Mouse (Mus musculus) embryonic facial prominence, embryonic 12.5 days (tissue): ENCODE measurements around the gene Irf8. TPM values are rescaled to one million over a fixed set of nuclear protein-coding genes. Genes with fewer than 3 reads are reported as not detected.
A peak's percentile ranks its signal among the peaks of the same experiment; 100 is the strongest.

Source experiments
- ATAC-seq: fragments of 200-750 bp; cut with Nextera tagmentation; 2 replicates; pipeline ENCODE4 v1.8.0; 2017; ENCODE audit not compliant: insufficient number of reproducible peaks, insufficient read depth, low FRiP score, low TSS enrichment
- H3K27ac ChIP-seq: fragments of 300-500 bp; sonication (generic); 2 replicates; pipeline ENCODE4 v1.5.1; 2016; ENCODE audit warnings: mild to moderate bottlenecking
- H3K27me3 ChIP-seq: fragments of 300-500 bp; sonication (generic); 2 replicates; pipeline ENCODE4 v1.6.1; 2016; ENCODE audit warnings: mild to moderate bottlenecking, moderate library complexity
- H3K36me3 ChIP-seq: fragments of 300-500 bp; sonication (generic); 2 replicates; pipeline ENCODE4 v1.6.1; 2016; ENCODE audit warnings: mild to moderate bottlenecking
- H3K4me1 ChIP-seq: fragments of 300-500 bp; sonication (generic); 2 replicates; pipeline ENCODE4 v1.6.1; 2016
- H3K4me2 ChIP-seq: fragments of 300-500 bp; sonication (generic); replicated peaks from 2 replicates; pipeline ENCODE4 v1.6.1; 2016; ENCODE audit warnings: mild to moderate bottlenecking, moderate library complexity
- H3K4me3 ChIP-seq: fragments of 300-500 bp; sonication (generic); 2 replicates; pipeline ENCODE4 v1.5.1; 2016; ENCODE audit warnings: mild to moderate bottlenecking
- H3K9ac ChIP-seq: fragments of 300-500 bp; sonication (generic); 2 replicates; pipeline ENCODE4 v1.6.1; 2016; ENCODE audit warnings: mild to moderate bottlenecking, moderate library complexity
- H3K9me3 ChIP-seq: fragments of 300-500 bp; sonication (generic); 2 replicates; pipeline ENCODE4 v1.6.1; 2016; ENCODE audit warnings: mild to moderate bottlenecking, moderate library complexity
- WGBS: fragments of 180-500 bp; shearing (Covaris S2); methylation state at CpG from one replicate; pipeline ENCODE4 v1.1.7; 2016; 5-methylcytosine and 5-hydroxymethylcytosine counted together
- polyA plus RNA-seq: library from polyadenylated mRNA; unstranded; fragments of >200 nt; fragmentation: Nextera tagmentation; extraction: Ambion mirVana; gene quantifications from 2 replicates; pipeline ENCODE4 v1.2.1, GENCODE M21; 2016

The Irf8 gene
- 4.4 and 4.7 TPM in 2 replicates for polyA plus RNA-seq

GRCm38 (mm10) chr8:120735770-120736481 lies at the start of gene Irf8:
Gene Irf8 (plus strand): TSS chr8:120736358.
- H3K27me3 ChIP-seq = peaks cover 60% of the 10 kb centered on the region
- peak within 1 kb of the TSS; percentile 94 for H3K4me2 ChIP-seq
- H3K27ac ChIP-seq = no peak within 1 kb of the TSS
- peak within 1 kb of the TSS; percentile 44 for H3K4me3 ChIP-seq
- H3K9ac ChIP-seq = peak within 1 kb of the TSS; percentile 40
- under 1% methylated on average over 58 of the region's 62 CpGs for WGBS
- no peaks in the 10 kb centered on the region for H3K9me3 ChIP-seq
- H3K4me1 ChIP-seq = 0 out of 2 replicates have a peak, but pooled peaks cover 8% of the 10 kb centered on the region
- peak; percentile 72; the same call in 1 of the 2 replicates for ATAC-seq
- no peaks in the 10 kb centered on the region for H3K36me3 ChIP-seq

- 78% methylated on average over 5 of the region's 5 CpGs for WGBS
Observed at GRCm38 (mm10) chr8:120686576-120686975, 49.6 kb upstream of the Irf8 start.

GRCm38 (mm10) chr8:120687786-120688185 lies 48.4 kb upstream of the Irf8 start:
- Histone ChIP-seq H3K4me3 (no peak overlapping the region), H3K27ac (no peak overlapping the region), H3K9ac (no peak overlapping the region), H3K36me3 (no peaks in the 10 kb centered on the region), H3K27me3 (no peaks in the 10 kb centered on the region), H3K9me3 (no peaks in the 10 kb centered on the region), H3K4me2 (no peak overlapping the region), H3K4me1 (peaks cover 21% of the 10 kb centered on the region; the same call in 1 of the 2 replicates)
- 80% methylated on average over 8 of the region's 8 CpGs for WGBS
- ATAC-seq = no peak

More at GRCm38 (mm10) chr8:120686576-120686975, 49.6 kb upstream of the Irf8 start:
- H3K36me3 ChIP-seq = no peaks in the 10 kb centered on the region
- H3K27ac ChIP-seq = no peak overlapping the region
- no peaks in the 10 kb centered on the region for H3K9me3 ChIP-seq
- H3K4me3 ChIP-seq = no peak overlapping the region
- no peak overlapping the region for H3K9ac ChIP-seq
- peaks cover 21% of the 10 kb centered on the region; the same call in 1 of the 2 replicates for H3K4me1 ChIP-seq
- no peak overlapping the region for H3K4me2 ChIP-seq
- no peak for ATAC-seq
- H3K27me3 ChIP-seq = no peaks in the 10 kb centered on the region

- no peaks in the 10 kb centered on the region for H3K27me3 ChIP-seq
- WGBS = 87% methylated on average over 7 of the region's 7 CpGs
Observed at GRCm38 (mm10) chr8:120688511-120688910, 47.6 kb upstream of the Irf8 start.

GRCm38 (mm10) chr8:120692934-120693333 lies 43.2 kb upstream of the Irf8 start:
- Histone ChIP-seq H3K4me3 (no peak overlapping the region), H3K27me3 (no peaks in the 10 kb centered on the region), H3K4me2 (no peak overlapping the region), H3K9me3 (no peaks in the 10 kb centered on the region), H3K36me3 (no peaks in the 10 kb centered on the region), H3K4me1 (0 out of 2 replicates have a peak, but pooled peaks cover 5% of the 10 kb centered on the region), H3K27ac (no peak overlapping the region), H3K9ac (no peak overlapping the region)
- 47% methylated on average over 4 of the region's 4 CpGs for WGBS
- ATAC-seq = no peak

More at GRCm38 (mm10) chr8:120688511-120688910, 47.6 kb upstream of the Irf8 start:
- H3K9me3 ChIP-seq = no peaks in the 10 kb centered on the region
- H3K4me1 ChIP-seq = peaks cover 21% of the 10 kb centered on the region; the same call in 1 of the 2 replicates
- no peak overlapping the region for H3K9ac ChIP-seq
- no peak overlapping the region for H3K4me2 ChIP-seq
- H3K27ac ChIP-seq = no peak overlapping the region
- ATAC-seq = no peak
- no peaks in the 10 kb centered on the region for H3K36me3 ChIP-seq
- H3K4me3 ChIP-seq = no peak overlapping the region

- Histone ChIP-seq H3K27ac (no peak overlapping the region), H3K4me1 (0 out of 2 replicates have a peak, but pooled peaks cover 5% of the 10 kb centered on the region), H3K27me3 (no peaks in the 10 kb centered on the region), H3K9me3 (no peaks in the 10 kb centered on the region), H3K4me2 (no peak overlapping the region), H3K4me3 (no peak overlapping the region), H3K36me3 (no peaks in the 10 kb centered on the region), H3K9ac (no peak overlapping the region; the same call in 1 of the 2 replicates)
- 53% methylated on average over 22 of the region's 22 CpGs for WGBS
- no peak for ATAC-seq
Observed at GRCm38 (mm10) chr8:120693861-120694493, 42.2 kb upstream of the Irf8 start.

- Histone ChIP-seq H3K9ac (no peak overlapping the region), H3K4me2 (no peak overlapping the region), H3K4me3 (no peak overlapping the region), H3K27ac (no peak overlapping the region), H3K9me3 (no peaks in the 10 kb centered on the region), H3K4me1 (0 out of 2 replicates have a peak, but pooled peaks cover 5% of the 10 kb centered on the region), H3K27me3 (no peaks in the 10 kb centered on the region), H3K36me3 (no peaks in the 10 kb centered on the region)
- ATAC-seq = no peak
- 58% methylated on average over 13 of the region's 13 CpGs for WGBS
Observed at GRCm38 (mm10) chr8:120696401-120697153, 39.6 kb upstream of the Irf8 start.

- Histone ChIP-seq H3K4me1 (0 out of 2 replicates have a peak, but pooled peaks cover 5% of the 10 kb centered on the region), H3K27ac (no peak overlapping the region), H3K4me3 (no peak overlapping the region), H3K9ac (no peak overlapping the region), H3K4me2 (no peak overlapping the region), H3K36me3 (no peaks in the 10 kb centered on the region), H3K9me3 (no peaks in the 10 kb centered on the region), H3K27me3 (no peaks in the 10 kb centered on the region)
- 82% methylated on average over 17 of the region's 17 CpGs for WGBS
- no peak for ATAC-seq
Observed at GRCm38 (mm10) chr8:120697154-120697978, 38.8 kb upstream of the Irf8 start.

GRCm38 (mm10) chr8:120697979-120698272 lies 38.2 kb upstream of the Irf8 start:
- Histone ChIP-seq H3K9ac (no peak overlapping the region), H3K4me2 (no peak overlapping the region), H3K27ac (no peak overlapping the region), H3K4me3 (no peak overlapping the region), H3K9me3 (no peaks in the 10 kb centered on the region), H3K27me3 (no peaks in the 10 kb centered on the region), H3K36me3 (no peaks in the 10 kb centered on the region), H3K4me1 (0 out of 2 replicates have a peak, but pooled peaks cover 5% of the 10 kb centered on the region)
- ATAC-seq = no peak

GRCm38 (mm10) chr8:120698426-120698825 lies 37.7 kb upstream of the Irf8 start:
- H3K9me3 ChIP-seq = no peaks in the 10 kb centered on the region
- no peaks in the 10 kb centered on the region for H3K36me3 ChIP-seq
- H3K4me2 ChIP-seq = no peak overlapping the region
- 0 out of 2 replicates have a peak, but pooled peaks cover 5% of the 10 kb centered on the region for H3K4me1 ChIP-seq
- WGBS = 89% methylated on average over 7 of the region's 7 CpGs
- H3K27ac ChIP-seq = no peak overlapping the region
- H3K9ac ChIP-seq = no peak overlapping the region
- no peaks in the 10 kb centered on the region for H3K27me3 ChIP-seq
- ATAC-seq = no peak
- no peak overlapping the region for H3K4me3 ChIP-seq

- WGBS = 76% methylated on average over 6 of the region's 6 CpGs
- H3K9me3 ChIP-seq = no peaks in the 10 kb centered on the region
- no peak overlapping the region for H3K27ac ChIP-seq
- no peak for ATAC-seq
- no peaks in the 10 kb centered on the region for H3K36me3 ChIP-seq
- no peak overlapping the region for H3K4me3 ChIP-seq
- no peak overlapping the region for H3K4me2 ChIP-seq
- H3K4me1 ChIP-seq = 0 out of 2 replicates have a peak, but pooled peaks cover 5% of the 10 kb centered on the region
- no peaks in the 10 kb centered on the region for H3K27me3 ChIP-seq
- H3K9ac ChIP-seq = no peak overlapping the region
Observed at GRCm38 (mm10) chr8:120699079-120699478, 37.1 kb upstream of the Irf8 start.
